Mouse (Mus musculus) MEL-GATA-1-ER (cell line): ENCODE measurements around the gene Ascc2.

ENCODE experiments used
- DNase-seq: peaks from one replicate; pipeline ENCODE4 v3.0.0-alpha.2; 2012; ENCODE audit warnings: low read depth; ENCODE audit errors: extremely low read depth

The Ascc2 gene

DNA sequence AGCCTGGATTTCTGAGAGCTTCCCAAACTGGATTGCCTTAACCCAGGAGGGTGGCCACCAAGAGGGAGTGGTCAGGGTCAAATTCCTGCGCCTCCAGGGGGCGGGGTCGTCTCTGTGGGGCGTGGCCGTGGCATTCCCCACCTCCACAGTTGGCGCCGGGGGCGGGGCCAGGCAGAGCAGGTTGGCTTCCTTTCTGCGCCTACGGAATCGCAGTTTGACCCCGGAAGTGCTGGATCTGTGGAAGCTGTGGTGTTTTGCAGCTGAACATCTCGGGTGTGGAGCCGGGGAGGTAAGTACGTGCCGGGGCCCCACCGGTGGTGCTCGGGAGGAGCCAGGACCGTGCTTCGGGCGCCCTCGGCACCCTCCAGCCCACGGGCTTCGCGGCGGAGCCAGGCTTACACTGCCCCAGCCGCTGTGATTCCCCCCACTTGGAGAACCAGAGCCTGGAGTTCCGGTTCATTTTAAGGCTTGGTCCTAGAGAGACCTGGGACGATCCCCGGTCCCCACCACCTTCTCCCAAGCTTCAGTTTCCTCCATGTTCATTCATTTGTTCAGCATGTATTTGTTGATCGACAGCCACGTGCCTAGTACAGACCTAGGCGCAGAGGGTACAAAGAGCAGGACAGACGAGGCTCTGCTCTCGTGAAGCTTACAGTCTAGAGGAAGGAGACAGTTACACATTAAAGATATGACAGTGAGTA is at the start of gene Ascc2:
TSS of gene Ascc2 (plus strand) at position 214 of the 701 bp plus-strand sequence.
- DNase-seq: peak; percentile 70

DNA sequence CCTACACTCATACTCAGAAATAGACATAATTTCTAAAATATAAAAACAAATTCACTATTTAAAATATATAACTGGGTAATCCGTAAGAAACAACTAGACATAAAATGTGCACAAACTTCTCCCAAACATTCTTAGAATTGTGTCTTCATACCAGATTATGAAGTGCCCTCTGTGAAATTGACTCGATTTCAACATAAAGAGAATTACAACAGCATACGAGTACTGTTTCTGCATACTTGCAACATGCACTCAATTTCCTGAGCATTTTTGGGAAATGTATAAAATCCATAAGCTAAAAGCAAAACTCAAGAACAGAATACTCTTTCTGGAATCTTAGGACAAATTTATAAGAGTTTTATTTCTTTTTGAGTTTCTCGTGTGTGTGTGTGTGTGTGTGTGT is 45.7 kb upstream of the Ascc2 start:
- no peak for DNase-seq

DNA sequence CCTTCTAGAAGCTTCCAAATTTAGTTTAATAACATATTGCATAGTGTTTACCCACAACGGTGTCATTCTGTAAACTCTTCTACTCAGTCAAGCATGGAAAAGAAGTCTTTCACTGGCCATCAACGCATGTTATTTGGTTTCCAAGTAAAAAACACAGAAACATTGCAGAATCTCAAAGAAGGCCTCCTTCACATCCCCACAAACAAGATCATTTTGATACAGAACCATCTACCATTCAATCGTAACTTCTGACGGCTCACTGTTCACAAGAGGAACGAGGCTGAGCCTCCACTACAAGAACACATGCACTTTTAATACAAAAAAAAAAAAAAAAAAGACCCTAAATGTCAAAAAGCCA is 44.1 kb upstream of the Ascc2 start:
- peak; percentile 35 for DNase-seq

GRCm38 (mm10) chr11:4593849-4594607 is 43.5 kb upstream of the Ascc2 start:
- DNase-seq: peak; percentile 42

- peak; percentile 76 for DNase-seq
Measured at GRCm38 (mm10) chr11:4594608-4595500, 42.7 kb upstream of the Ascc2 start, which contains the start of gene Mtmr3. Gene Mtmr3, minus strand, starts transcription at chr11:4594863.

- no peak for DNase-seq
Measured at GRCm38 (mm10) chr11:4598411-4598810, 39.1 kb upstream of the Ascc2 start.

DNA sequence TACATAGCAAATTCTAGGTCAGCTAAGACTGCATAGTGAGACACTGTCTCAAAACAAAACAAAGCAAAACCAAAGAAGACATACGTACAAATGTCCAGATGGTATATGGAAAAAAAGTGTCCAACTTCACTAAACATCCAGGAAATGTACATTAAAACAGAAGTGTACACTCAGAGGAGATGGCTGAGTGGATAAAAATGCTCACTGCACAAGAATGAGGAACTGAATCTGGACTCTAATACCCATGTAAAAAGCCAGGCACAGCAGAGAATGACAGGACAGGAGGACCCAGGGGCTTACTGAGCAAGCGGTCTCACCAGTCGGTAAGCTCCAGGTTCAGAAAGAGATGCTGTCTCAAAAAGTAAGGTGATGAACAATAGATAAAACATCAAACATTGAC is 37.6 kb upstream of the Ascc2 start:
- peak; percentile 56 for DNase-seq

GRCm38 (mm10) chr11:4601890-4602289 is 35.7 kb upstream of the Ascc2 start:
- no peak for DNase-seq

DNA sequence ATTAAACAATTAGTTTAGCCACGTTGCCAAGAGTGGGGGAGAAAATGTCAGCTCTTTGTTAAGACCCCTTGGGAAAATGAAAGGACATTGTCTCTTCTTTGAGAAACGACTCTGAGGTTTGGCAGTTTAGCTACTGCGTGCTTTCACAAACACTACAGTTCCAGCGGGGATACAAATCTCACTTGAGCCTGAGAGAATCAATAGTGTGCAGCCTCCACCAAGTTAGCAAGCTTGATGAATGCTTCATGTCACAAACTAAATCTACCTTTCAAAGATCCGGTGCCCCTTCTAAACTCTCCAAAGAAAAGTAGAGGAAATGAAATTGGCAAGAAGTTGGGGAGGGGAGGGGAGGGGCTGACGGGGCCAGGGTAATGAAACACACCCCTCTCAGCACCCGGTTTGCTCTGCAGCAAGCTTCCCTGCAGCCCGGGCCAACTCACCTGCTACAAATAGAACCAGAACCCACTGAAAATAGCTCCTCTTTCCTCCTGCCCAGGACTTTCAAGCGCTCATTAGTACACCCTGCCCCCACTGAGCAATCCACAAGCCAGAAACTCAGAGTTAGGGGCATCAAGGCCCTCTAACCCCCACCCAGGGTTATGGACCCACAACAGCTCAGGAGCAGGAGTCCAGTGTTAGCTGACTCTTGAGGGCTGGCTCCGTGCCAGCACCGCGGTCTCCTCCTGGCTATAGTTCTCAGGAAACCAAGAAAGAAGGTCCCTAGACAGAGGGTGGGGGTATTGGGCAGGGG is 34.7 kb upstream of the Ascc2 start:
- no peak for DNase-seq

- DNase-seq: no peak
Measured at GRCm38 (mm10) chr11:4604441-4604840, 33.1 kb upstream of the Ascc2 start.

GRCm38 (mm10) chr11:4605414-4605813 is 32.1 kb upstream of the Ascc2 start:
- peak; percentile 63 for DNase-seq

- DNase-seq: no peak
Measured at GRCm38 (mm10) chr11:4606541-4606940, 31.0 kb upstream of the Ascc2 start.

- DNase-seq: no peak
Measured at GRCm38 (mm10) chr11:4611904-4612303, 25.6 kb upstream of the Ascc2 start.

DNA sequence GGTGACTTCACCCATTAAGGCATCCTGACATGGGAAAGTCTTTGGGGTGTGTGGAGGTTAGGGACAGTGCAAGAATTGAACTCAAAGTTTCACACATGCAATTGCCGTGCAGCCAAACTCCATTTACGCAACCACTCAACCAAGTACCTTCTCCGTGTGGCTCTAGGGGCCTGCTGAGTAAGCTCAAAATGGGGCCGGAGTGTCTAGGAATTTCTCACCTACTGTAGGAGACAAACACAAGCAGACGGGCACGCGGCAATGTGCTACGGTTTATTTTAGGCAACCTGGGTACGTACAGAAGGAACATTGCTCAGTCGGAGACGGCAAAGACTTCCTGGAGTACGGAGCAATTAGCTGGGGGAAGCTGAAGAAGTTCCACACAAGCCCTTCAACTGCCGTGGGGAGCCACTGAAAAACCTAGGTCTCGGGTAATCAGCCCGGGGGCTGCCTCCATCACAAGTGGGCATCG is 17.5 kb upstream of the Ascc2 start, which contains the start of gene Gm11032:
TSS of gene Gm11032 (plus strand) at position 51 of the 469 bp plus-strand sequence.
- no peak for DNase-seq

- no peak for DNase-seq
Measured at GRCm38 (mm10) chr11:4620501-4621108, 16.9 kb upstream of the Ascc2 start.

DNA sequence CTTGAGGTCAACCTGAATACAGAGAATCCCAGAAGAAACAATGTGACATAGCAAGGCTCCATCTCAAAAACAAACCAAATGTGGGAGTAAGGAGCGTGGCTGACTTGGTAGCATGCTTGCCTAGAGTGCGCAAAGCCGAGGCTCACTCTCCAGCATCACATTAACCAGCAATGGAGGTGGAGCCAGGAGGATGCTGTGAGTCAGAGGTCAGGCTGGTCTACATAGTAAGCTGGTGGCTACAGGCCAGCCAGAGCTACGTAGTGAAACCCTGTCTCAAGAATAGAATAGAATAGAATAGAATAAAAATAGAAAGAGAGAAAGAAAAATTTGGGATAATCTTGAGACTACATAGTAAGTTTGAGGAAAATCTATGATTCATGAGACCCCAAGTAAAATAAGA is 15.7 kb upstream of the Ascc2 start:
- no peak for DNase-seq

DNA sequence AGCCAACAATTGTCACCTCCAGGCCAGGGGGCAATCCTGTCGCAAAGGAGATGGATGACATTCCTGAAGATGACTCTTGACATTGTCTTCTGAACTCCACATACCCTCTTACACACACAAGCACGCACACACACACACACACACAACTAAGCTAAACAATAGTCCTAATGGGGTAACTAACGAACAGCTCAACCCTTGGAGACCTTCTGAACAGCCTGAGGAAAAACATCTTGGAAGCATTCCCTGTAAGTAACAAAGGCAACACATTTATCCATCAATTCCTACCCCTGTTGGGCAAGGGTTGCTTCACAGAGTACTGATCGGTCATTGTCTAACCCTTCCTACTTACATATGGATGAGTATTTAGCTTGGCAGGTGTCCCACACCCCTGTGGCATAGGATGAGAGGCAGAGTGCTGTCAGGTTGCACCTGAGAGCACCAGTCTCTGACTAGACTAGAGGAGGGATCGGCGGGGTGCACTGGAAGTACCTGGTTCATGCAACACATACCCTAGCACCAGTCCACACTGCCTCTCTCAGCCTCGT is 15.0 kb upstream of the Ascc2 start:
- DNase-seq: no peak

GRCm38 (mm10) chr11:4622997-4623396 is 14.6 kb upstream of the Ascc2 start:
- no peak for DNase-seq

DNA sequence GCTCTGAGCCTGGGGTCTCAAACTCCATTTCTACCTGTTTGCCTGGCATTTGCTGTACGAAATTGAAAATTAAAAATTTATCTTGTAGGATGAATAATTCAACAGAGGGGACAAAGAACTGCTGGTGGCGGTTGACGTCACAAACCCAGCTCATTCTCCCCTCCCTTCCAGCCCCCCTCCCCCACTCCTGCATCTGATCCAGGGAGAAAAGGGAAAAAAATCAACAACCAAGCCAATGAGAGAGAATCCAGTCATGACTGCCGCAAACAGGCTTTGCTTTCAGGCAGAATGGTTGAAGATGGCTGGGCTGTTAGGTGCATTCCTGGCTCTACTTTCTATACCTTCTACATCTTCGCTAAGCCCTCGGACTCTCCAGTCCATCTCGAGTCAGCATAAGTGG is 11.6 kb upstream of the Ascc2 start:
- no peak for DNase-seq

DNA sequence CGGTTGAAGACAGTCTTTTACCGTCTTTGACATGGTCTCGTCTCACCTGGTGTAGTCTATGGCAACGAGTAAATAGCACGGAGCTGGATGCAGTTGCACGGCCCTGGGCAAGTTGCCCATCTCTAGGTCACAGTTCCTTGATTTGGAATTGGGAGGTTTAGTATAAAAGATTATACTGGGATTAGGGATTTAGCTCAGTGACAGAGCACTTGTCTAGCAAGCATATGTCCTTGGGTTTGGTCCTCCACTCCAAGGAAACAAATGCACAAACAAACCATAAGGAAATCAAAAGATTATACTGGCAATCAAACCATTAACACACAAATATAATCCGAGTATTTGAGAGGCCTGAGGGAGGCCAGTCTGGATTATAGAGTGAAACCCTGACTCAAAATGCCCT is 9.9 kb upstream of the Ascc2 start:
- no peak for DNase-seq
